9 mouse cellular contexts compared by ENCODE assay signal in the genomic region with DNA sequence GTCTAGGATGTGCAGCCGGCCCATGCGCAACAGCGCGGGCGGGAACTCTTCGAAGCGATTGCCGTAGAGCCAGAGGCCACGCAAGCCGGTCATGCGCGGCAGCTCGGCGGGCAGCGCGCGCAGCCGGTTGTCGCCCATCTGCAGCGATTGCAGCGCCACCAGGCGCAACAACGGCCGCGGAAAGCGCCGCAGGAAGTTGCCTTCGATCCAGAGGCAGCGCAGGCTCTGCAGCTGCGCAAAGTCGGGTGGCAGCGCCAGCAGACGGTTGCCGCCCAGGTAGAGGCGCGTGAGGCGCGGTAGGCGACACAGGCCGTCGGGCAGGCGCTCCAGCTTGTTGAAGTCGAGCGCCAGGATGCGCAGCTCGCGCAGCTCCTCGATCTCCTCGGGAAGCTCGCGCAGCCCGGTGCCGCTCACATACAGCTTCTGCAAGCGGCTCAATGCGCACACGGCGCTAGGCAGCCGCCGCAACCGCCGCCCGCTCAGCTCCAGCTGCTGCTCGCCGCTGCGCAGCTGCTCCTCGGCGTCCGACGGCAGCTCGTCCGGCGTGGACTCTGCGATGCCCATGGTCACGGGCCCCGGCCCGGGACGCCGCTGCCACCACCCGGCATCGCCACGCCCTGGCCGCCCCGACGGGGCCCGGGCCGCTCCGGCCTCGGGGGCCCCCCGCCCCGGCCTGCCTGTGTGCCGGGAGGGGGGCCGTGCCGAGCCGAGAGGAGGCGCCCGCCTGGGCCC. TPM values are rescaled to one million over a fixed set of nuclear protein-coding genes. Genes with fewer than 3 reads are reported as not detected.
DNase-seq lines count a peak whose midpoint lies in the region; ATAC-seq and TF ChIP-seq lines count a peak whose summit lies in the region.
"Had no signal": no experiment of that assay in that cellular context is flagged by ENCODE, and none has a peak within 500 bp of the region (broad histone marks: within the 10 kb centered on the region; RNA-seq: fewer than 3 reads in every experiment).

Gene Lrrc10b (minus strand): TSS at position 722 of the 732 bp plus-strand sequence.

- H3K27ac ChIP-seq in embryonic fibroblast, embryonic 13.5 days (ENCODE audit: insufficient read depth, low read length) = no peak within 1 kb of the TSS
- H3K27ac ChIP-seq in hindbrain, embryonic 11.5 days (ENCODE audit: low read depth, low read length) = peak within 1 kb of the TSS; percentile 47; the same call in 1 of the 2 replicates

- 0 out of 2 replicates have a peak, but pooled peaks cover 2% of the 10 kb centered on the region for H3K4me1 ChIP-seq in embryonic fibroblast, embryonic 13.5 days (ENCODE audit: control insufficient read depth, insufficient read depth, low read length)
- peaks cover 12% of the 10 kb centered on the region; the same call in 1 of the 2 replicates for H3K4me1 ChIP-seq in hindbrain, embryonic 11.5 days (replicated peaks; ENCODE audit: control insufficient read depth, insufficient read depth, low read length)

- H3K9me3 ChIP-seq in hindbrain, embryonic 11.5 days (ENCODE audit: control insufficient read depth, low read length) = no peaks in the 10 kb centered on the region

- peak within 1 kb of the TSS; percentile 18 for H3K4me3 ChIP-seq in embryonic fibroblast, embryonic 13.5 days (ENCODE audit: insufficient read depth, low read length)
- peak within 1 kb of the TSS; percentile 43 for H3K4me3 ChIP-seq in hindbrain, embryonic 11.5 days (ENCODE audit: low read depth, low read length)

- no peaks in the 10 kb centered on the region for H3K36me3 ChIP-seq in hindbrain, embryonic 11.5 days (ENCODE audit: control insufficient read depth, insufficient read depth, low read length)

- peak; percentile 93 for DNase-seq in heart, adult 11 months
- no peak for DNase-seq in heart, adult 9 months (ENCODE audit: low spot score in 2 of 2)
- peak; percentile 84 for DNase-seq in hindbrain, embryonic 11.5 days (ENCODE audit: low spot score)
- peak; percentile 51 to 74 for DNase-seq in layer of hippocampus, postnatal 25 days (ENCODE audit: extremely low spot score in 1 of 2, low spot score in 1 of 2)
- peak; percentile 60 for DNase-seq in lung, postnatal 14 days
- peak; percentile 70 to 75 for DNase-seq in right cerebral cortex, adult 2 months (ENCODE audit: low spot score in 2 of 2)
- DNase-seq in urinary bladder, postnatal 36 days (ENCODE audit: low spot score in 2 of 2) = peak; percentile 18 to 51

- TF ChIP-seq CTCF in embryonic fibroblast, embryonic 13.5 days (IDR thresholded peaks at IDR 0.05; ENCODE audit: borderline replicate concordance, insufficient read depth, low read length) = 0 out of 2 replicates have a peak, but pooled peaks have one; percentile 10

- under 1% methylated on average over 76 of the region's 96 CpGs for WGBS in hindbrain, embryonic 11.5 days

- peak within 1 kb of the TSS; percentile 95 for H3K4me2 ChIP-seq in hindbrain, embryonic 11.5 days (replicated peaks; ENCODE audit: low read depth, low read length)

- TF ChIP-seq POLR2A in embryonic fibroblast, embryonic 13.5 days (IDR thresholded peaks at IDR 0.05; ENCODE audit: low read depth, low read length) = no peak

- peak; percentile 62 for ATAC-seq in hindbrain, embryonic 11.5 days (ENCODE audit: low FRiP score)

- H3K27me3 ChIP-seq in hindbrain, embryonic 11.5 days (ENCODE audit: control insufficient read depth, insufficient read depth, low read length) = peaks cover 51% of the 10 kb centered on the region

- H3K9ac ChIP-seq in hindbrain, embryonic 11.5 days (ENCODE audit: low read depth, low read length) = peak within 1 kb of the TSS; percentile 49

RNA-seq across cellular contexts. Expression of gene Lrrc10b, which starts in this region (rescaled TPM):
- not detected in 2 replicates for polyA plus RNA-seq in embryonic fibroblast, embryonic 13.5 days (2011; ENCODE audit: insufficient read length, low read depth, missing spikeins)
- 0.59 and 0.69 TPM in 2 replicates for polyA plus RNA-seq in hindbrain, embryonic 11.5 days (2014; fragmentation: Nextera tagmentation; extraction: Ambion mirVana)
- 10 to 100 TPM; 76.2 to 78.9 TPM for total RNA-seq in layer of hippocampus, postnatal 25 days (2021)
- total RNA-seq: MEL had no signal

Comparison
In these comparisons a context has a peak if more than half of its experiments do, and no peak if none do; other contexts are left out.
1. DNase-seq: peak in heart, adult 11 months (single experiment), layer of hippocampus, postnatal 25 days (2 of 2), lung, postnatal 14 days (single experiment), right cerebral cortex, adult 2 months (2 of 2) and urinary bladder, postnatal 36 days (2 of 2); none in heart, adult 9 months (0 of 2).
2. Peak in DNase-seq, ATAC-seq, H3K4me3 ChIP-seq, H3K27ac ChIP-seq, H3K9ac ChIP-seq and H3K4me2 ChIP-seq in hindbrain, embryonic 11.5 days; RNA of the gene not detected or under 1 TPM.